Mouse (Mus musculus) layer of hippocampus, adult 18-20 months (tissue): ENCODE measurements around the gene Paqr6. TPM values are rescaled to one million over a fixed set of nuclear protein-coding genes. Genes with fewer than 3 reads are reported as not detected.
A peak's percentile ranks its signal among the peaks of the same experiment; 100 is the strongest.
"Not testable (repeated sequence)": the region's sequence is repeated elsewhere in the genome, so short reads cannot be mapped to it uniquely, and the experiment has no call there.

Experiments
- DNase-seq, 2 experiments: peaks; one replicate each; pipeline ENCODE4 v3.0.0; 2022; ENCODE audit warnings: low spot score in 2 of 2
- total RNA-seq, 2 experiments: library from RNA; stranded (reverse); gene quantifications; 2 replicates each; pipeline ENCODE4 v1.2.3; 2021

Gene Paqr6
- total RNA-seq, 2 experiments from 2014 or later: 14.0 to 16.6 TPM

- peak in 1 of 2 experiments; percentile 39 for DNase-seq
Measured at GRCm38 (mm10) chr3:88365705-88366361, 1.4 kb downstream of the Paqr6 start.

GRCm38 (mm10) chr3:88366830-88367428 lies 2.5 kb downstream of the Paqr6 start:
- peak in 1 of 2 experiments; percentile 73 for DNase-seq

DNA sequence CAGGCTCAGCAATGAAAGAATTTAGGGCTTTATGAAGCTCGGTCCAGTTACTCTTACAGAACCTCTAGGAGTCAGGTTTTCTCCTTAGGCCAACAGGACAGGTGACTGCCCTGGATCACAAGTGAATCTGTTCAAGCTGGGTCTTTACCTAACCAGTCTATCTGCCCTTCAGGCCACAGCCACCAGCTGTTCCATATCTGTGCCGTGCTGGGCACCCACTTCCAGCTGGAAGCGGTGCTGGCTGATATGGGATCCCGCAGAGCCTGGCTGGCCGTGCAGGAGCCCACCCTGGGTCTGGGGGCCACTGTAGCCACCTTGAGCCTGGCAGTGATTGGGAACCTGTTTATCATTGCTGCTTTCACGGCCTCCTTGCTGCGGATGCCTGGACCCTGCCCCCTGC lies 3.1 kb downstream of the Paqr6 start:
- not testable (repeated sequence) for DNase-seq

DNA sequence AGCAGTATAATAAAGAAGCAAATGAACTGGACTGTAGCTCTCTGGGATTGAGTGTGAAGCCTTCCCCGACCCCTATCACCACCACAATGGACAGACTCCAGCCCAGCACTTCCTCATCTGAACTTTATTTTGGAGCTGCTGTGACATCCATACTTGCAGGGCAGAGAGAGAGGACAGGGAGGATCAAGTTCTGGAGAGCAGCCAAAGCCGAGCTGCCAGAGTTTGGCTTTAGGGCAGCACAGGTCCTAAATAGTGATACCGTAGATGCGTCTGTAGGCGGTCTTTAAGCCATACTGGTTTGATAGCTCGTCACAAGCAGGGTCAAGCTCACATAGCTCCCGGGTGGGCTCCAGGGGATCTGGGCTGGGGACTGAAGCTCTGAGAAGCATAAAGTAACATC lies 4.1 kb downstream of the Paqr6 start:
- not testable (repeated sequence) for DNase-seq

- DNase-seq: not testable (repeated sequence)
Measured at GRCm38 (mm10) chr3:88372643-88373042, 8.3 kb downstream of the Paqr6 start, which contains the start of gene Bglap3. TSS of gene Bglap3 (minus strand) at chr3:88372743.

- DNase-seq: not testable (repeated sequence)
Measured at GRCm38 (mm10) chr3:88375750-88376626, 11.6 kb downstream of the Paqr6 start.

DNA sequence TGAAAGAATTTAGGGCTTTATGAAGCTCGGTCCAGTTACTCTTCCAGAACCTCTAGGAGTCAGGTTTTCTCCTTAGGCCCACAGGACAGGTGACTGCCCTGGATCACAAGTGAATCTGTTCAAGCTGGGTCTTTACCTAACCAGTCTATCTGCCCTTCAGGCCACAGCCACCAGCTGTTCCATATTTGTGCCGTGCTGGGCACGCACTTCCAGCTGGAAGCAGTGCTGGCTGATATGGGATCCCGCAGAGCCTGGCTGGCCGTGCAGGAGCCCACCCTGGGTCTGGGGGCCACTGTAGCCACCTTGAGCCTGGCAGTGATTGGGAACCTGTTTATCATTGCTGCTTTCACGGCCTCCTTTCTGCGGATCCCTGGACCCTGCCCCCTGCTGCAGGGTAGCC lies 12.3 kb downstream of the Paqr6 start:
- not testable (repeated sequence) for DNase-seq

- not testable (repeated sequence) for DNase-seq
Measured at GRCm38 (mm10) chr3:88378599-88378998, 14.2 kb downstream of the Paqr6 start, which contains the start of gene Bglap2. TSS of gene Bglap2 (minus strand) at chr3:88378699.

- DNase-seq: not testable (repeated sequence)
Measured at GRCm38 (mm10) chr3:88381389-88382315, 17.3 kb downstream of the Paqr6 start.

DNA sequence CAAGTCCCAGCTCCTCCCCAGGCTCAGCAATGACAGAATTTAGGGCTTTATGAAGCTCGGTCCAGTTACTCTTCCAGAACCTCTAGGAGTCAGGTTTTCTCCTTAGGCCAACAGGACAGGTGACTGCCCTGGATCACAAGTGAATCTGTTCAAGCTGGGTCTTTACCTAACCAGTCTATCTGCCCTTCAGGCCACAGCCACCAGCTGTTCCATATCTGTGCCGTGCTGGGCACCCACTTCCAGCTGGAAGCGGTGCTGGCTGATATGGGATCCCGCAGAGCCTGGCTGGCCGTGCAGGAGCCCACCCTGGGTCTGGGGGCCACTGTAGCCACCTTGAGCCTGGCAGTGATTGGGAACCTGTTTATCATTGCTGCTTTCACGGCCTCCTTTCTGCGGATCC lies 18.0 kb downstream of the Paqr6 start:
- DNase-seq: not testable (repeated sequence)

DNA sequence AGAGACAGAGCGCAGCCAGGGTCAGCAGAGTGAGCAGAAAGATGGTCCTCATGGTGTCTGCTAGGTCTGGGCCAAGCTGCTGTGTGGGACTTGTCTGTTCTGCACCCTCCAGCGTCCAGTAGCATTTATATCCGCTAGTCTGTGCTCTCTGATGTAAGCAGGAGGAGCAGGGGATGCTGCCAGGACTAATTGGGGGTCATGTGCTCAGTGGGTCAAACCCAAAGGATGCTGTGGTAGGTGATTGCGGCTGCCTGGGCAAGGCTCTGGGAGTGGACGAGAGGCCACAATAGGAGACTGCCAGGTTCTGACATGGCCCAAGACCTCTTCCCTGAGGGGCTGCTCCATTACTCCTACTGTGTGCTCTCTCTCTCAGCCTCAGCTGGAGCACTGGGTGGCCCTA lies 20.0 kb downstream of the Paqr6 start, which contains the start of gene Bglap:
Bglap (minus strand) TSS at position 101 of the 400 bp plus-strand sequence.
- no peak for DNase-seq

- no peak for DNase-seq
Measured at GRCm38 (mm10) chr3:88393776-88394375, 29.5 kb downstream of the Paqr6 start.

GRCm38 (mm10) chr3:88395288-88395687 lies 30.9 kb downstream of the Paqr6 start:
- no peak for DNase-seq

DNA sequence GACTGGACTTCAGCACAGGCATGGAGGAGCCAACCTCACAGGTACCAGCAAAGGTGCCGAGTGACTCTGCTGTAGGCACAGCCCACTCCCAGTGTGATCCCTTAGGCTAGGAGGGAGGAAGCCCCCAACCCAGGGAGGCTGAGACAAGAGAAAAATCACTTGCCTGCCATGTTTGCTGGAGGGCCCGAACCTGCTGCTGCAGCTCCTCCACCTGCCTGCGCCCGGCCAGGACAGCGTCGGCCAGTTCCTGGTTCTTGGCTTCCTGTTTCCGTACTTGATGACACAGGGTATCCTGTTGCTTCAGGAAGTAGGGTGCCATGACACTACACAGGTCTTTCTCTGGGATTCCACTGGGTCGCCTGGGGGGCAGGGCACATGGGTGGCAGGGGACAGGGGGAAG lies 31.4 kb downstream of the Paqr6 start:
- no peak for DNase-seq

DNA sequence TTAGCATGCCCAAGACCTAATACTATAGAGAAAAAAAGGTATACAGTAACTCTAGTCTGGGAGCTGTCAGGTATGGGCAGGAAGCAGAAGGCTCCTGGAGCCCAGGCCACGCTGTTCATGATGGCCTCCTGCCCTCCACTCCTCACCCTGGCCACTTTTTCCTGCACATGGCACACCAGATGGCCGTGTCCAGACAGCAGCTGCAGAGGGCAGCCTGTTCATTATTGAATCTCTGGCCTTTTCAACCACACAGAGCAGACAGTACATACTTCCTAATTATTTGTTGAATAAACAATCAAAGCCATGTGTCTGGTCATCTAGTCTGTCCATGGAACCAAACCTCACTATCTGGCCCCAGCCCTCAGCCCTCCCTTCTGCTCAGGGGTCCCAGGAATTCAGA lies 34.3 kb downstream of the Paqr6 start:
- no peak for DNase-seq

GRCm38 (mm10) chr3:88403522-88404230 lies 39.3 kb downstream of the Paqr6 start:
- DNase-seq: no peak

DNA sequence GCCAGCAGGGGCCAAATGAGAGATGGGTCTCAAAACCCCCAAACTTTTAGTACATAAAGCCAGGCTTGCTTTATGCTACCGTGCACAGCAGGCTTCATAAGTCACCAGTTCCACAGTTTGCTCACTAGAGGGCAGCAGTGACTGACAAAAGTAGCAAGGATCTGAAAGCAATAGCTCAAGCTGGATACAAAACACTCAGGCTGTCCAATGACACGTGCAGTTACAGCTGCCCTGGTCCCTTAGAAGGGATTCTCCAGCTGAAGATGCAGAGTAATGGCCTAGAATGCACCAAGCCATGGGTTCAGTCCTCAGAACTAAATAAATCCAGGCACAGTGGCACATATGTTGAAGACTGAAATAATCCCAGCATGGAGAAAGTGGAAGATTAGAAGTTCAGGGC lies 42.7 kb downstream of the Paqr6 start:
- DNase-seq: peak; percentile 47 to 82

- no peak for DNase-seq
Measured at GRCm38 (mm10) chr3:88407529-88407928, 43.1 kb downstream of the Paqr6 start.

GRCm38 (mm10) chr3:88408953-88409352 lies 44.6 kb downstream of the Paqr6 start:
- no peak for DNase-seq
